Mouse (Mus musculus): ENCODE results near the gene S1pr2.
A peak's percentile ranks its signal among the peaks of the same experiment; 100 is the strongest.

Gene S1pr2

DNA sequence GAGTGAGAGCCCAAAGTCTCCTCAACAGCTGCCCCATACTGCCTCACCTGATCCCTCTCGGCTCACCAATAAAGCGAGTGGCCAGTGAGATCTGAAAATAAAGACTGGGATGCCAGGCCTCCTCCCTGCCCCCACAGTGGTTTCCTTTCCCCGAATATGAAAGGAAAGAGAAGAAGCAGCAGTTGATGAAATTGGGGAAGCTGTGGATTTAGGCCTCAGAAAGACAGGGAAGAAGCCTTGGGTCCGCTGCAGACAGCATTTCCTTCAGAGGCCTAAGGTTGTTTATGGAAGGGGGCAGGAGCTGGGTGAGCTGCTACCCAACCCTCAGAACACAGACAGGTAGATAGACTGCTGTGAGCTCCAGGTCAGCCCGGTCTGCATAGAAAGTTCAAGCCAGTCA lies 9.8 kb downstream of the S1pr2 start:
- DNase-seq (ENCODE audit: low spot score in 2 of 2), result no peak

DNA sequence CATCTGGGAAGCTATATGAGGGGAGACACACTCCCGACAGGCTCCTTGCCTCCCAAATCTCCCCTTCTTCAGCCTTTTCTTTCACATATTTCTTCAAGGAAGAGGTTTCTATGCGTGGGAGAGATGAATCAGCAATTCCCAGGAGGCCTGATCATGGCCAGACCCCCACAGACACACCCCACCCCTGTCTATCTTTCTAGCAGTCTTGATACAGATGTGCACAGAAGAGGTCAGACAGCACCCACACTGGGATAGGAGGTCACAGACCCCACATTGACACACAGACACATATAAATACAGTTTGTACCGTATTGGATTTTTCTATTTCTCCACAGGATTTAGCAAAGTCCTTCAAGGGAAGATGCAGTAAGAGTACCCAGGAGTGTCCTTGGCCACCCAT lies 10.6 kb downstream of the S1pr2 start:
- DNase-seq (ENCODE audit: low spot score in 2 of 2), result no peak

DNA sequence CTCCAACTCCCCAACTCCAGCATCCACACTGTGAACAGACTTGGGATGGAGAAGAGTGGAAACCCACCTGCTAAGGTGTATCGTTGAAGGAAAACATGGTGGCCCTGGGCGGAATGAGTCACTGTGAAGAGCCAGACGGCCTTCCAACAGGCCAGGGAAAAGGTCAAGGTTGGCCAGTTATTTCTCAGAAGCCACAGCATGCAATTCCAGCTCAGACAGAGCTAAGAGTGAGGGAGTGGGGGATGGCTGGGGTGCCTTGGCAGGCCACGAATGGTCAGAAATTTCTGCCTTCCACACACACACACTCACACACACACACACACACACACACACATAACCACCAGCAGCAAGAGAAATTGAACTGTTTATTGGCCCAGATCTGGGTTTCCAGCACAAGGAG lies 11.0 kb downstream of the S1pr2 start:
- DNase-seq (ENCODE audit: low spot score in 2 of 2), result no peak

DNA sequence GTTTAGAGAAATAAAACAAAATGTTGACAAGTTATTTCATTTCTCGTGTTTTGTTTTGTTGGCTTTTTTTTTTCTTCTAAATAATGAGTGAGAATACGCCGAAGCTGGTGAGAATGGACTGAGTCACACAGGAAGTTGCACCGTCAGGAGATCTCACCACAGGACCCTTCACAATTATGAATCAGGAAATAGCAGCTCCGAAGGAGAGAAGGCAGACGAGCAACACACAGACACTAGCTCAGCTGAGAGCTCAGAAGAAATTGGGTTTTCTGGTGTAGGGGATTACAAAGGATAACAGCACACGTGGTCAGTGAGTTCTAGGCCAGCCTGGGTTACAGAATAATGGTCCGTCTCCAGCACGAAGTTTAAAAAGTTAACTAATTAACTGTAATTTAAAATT lies 15.0 kb downstream of the S1pr2 start:
- DNase-seq (ENCODE audit: low spot score in 2 of 2), result no peak

DNA sequence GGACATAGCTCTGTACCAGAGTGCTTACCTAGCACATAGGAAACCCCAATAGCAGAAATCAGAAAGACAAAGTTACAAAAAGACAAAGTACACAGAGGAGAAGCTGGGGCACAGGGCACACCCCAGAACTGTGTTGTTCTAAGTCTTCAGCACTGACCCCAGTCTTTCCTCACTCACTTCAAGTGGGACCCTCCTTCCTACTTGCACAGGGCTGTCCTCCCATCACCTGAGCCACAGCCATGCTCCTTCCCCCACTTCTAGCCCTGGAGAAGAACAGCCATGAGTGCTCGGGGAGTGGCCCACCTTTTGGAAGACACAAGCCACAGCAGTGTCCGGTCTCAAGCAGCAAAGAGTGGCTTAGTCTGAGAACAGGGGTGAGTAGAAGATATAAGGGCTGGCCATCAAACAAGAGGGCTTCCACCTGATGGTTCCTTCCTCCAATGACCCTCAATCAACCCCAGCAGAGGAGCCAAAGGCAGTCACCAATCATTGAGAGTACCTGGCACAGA lies 17.1 kb downstream of the S1pr2 start, which contains the start of gene Dnmt1:
Dnmt1 (minus strand) TSS at position 459 of the 509 bp plus-strand sequence.
- DNase-seq (ENCODE audit: low spot score in 2 of 2), result no peak

DNA sequence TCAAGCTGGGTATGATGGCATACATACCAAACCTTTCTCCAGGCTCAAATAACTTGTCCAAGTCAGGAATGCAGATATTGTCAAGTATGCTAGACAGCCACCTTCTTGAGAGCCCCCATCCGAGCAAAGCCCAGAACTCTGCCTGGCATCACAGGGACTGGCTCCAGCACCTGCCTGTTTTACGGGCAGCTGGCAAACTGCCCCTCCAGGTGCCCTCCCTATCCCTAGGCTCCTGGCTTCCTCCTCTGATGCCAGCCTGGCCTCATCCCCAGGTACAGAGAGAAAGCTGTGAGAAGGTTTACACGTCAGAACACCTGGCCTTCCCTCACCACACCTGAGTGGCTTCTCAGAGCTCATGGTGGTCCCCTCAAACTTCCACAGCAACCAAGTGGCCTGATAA lies 19.6 kb downstream of the S1pr2 start:
- no peak for DNase-seq (ENCODE audit: low spot score in 2 of 2)

DNA sequence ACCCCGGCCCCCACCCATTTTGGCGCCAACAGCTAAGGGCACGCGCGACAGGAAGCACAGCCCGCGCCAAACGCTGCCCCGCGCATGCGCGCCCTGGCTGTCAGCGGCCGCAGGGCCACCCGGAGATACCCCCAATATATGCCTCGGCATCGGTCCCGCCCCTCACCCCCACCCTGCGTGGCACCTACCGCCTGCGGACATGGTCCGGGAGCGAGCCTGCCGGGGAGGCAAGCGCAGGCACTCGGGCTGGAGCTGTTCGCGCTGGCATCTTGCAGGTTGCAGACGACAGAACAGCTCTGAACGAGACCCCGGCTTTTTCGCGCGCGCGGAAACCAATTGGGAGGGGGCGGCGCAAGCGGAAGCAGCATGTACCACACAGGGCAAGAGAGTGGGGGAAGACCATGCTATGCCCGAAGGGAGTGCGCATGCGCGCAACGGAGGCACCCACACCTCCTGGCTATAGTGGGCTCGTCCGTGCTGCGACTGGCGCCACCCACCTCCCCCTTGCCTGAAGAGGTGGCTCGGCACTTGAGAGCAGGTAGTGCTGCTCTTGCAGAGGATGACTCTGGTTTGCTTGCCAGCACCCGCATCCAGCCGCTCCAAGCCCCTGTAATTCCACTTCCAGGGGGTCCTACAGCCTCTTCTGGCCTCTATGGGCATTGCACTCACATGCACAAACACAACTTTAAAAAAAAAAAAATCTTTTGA lies 23.9 kb downstream of the S1pr2 start:
- DNase-seq (ENCODE audit: low spot score in 2 of 2), result peak; percentile 95 to 97

DNA sequence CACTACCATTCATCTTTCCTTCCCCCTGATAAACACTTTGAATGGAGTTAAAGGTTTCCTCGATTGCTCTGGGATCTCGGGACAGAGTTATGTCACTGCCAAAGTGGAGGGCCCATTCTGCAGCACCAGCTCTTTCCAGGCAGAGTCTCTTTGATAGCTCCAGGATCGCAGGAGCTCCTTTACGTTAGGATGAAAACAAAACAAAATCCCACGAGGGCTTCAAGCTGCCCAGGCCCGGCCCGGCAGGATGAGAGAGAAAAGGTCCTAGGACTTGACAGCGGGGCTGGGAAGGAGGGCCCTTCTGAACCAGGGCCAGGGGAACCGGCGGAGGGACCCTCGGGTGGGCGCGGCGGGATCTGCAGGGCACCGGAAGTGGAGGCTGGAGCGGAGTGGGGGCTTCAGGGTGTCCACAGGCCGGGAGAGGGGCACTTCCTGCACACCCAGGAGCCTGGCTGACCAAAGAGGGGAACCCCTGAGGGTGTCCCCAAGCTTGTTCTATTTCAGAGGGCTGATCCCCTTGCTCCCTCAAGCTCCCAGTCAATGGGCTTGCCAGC lies 24.5 kb downstream of the S1pr2 start:
- no peak for DNase-seq (ENCODE audit: low spot score in 2 of 2)

DNA sequence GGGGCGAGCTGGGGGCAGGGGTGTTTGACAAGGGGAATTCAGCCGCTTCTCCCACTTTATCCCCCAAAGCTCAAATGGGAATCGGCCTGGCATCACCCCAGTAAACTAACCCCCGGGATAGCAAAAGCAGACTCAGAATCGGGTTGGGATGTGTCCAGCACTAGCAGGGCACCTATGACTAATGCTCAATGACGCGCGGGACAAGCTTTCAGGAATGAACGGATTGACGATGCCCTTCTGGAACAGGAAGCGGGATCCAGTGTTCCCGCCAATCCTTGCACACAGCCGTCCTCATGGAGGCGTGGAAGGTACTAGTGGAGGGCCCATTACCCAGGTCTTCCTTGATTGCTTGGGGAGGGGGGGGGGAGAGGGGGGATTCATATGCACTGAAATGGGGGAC lies 25.1 kb downstream of the S1pr2 start:
- DNase-seq (ENCODE audit: low spot score in 2 of 2), result no peak

DNA sequence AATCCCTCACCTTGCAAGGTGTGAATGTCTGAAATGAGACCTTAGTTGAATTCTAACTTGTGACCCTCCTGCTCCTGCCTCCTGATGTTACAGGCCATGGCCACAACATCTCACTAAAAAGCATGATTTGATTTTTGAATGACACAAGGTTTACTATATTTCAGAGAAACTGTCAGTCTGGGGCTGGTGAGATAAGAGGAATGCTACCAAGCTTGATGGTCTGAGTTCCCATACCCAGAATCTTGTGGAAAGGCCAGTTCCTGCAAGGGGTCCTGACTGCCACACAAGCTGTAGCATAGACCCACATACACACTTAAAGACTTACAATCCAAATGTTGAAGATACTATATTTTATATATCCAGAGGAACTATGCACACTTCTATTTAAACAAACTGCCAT lies 26.2 kb downstream of the S1pr2 start:
- no peak for DNase-seq (ENCODE audit: low spot score in 2 of 2)

DNA sequence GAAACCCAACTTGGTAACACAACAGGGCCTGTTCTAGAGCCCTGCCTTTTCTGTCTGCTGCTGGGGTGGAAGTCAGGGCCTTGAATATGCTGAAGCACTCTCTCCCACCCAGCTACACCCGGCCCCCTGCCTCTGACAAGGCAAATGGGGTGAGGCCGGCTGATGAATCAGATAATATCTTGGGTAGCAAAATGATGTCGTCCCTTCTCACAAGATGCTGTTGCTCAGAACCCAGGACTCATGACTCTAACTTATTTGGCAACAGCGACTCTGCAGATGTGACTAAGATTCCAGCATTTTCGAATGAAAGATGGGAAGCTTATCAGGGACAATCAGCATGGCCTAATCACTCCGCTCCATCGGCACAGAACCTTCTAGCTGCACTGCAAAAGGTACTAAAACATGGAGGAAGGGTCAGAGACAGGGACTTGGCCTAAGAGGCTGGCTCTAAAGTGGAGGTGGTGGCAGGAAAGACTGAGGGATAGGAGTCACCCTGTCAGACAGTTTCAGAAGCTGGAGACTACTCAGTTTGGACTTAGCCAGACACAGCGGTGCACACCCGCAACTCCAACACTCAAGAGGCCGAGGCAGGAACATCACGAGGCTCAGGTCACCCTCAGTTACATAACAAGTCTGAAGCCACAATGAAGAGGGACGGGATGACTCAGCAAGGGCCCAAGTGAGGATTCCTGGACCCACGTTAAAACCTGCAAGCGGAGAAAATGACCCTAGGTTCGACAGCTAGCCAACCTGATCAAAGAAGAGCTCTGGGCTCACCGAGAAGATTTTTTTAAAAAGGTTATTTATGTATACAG lies 30.3 kb downstream of the S1pr2 start:
- DNase-seq (ENCODE audit: low spot score in 2 of 2), result no peak

DNA sequence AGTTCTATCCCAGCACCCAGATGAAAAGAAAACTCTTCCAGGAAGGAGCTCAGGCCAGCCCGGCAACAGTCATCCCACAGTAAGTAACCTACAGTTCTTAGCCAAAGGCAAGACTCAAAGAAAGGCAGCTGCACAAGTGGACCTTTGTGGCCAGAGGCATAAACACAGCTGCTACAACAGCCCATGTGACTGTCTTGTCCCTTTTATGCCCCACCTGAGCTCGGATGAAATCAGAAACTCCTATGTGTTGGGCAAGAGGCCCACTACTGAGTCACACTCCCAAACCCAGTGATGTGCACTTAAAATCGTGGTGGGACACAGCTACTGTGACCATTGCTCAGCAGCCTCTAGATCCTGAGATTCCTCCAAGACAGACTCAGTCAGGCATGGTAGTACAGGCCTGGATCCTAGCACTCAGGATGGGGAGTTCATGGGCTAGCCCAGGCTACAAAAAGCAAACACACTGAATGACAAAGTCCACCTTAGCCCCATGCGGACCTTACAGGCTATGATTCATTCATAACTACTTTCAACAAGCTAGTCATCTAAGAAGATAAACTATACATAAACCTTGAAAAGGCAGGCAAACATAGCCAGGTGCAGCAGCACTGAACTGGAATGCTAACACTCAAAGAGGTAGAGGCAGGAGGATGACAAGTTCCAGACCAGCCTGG lies 31.7 kb downstream of the S1pr2 start:
- DNase-seq (ENCODE audit: low spot score in 2 of 2), result no peak

DNA sequence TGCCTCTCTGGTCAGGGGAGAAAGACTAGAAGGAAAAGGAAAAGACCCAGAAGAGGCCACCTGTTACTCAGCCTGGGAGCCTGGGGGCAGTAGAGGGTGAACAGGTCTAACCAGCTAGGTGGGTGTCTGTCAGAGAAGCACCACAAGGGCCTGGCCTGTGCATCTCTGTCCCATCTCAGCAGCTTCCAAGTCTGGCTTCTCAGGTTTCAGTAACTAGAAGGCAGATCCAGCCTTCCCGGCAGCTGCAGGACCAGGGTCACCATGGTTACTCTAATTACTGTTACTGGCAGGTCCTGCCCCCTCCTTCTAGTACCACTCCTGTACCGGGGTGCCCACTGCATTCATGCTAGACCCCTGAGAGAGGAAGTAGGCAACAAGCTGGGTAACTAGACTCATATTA lies 32.7 kb downstream of the S1pr2 start:
- no peak for DNase-seq (ENCODE audit: low spot score in 2 of 2)

DNA sequence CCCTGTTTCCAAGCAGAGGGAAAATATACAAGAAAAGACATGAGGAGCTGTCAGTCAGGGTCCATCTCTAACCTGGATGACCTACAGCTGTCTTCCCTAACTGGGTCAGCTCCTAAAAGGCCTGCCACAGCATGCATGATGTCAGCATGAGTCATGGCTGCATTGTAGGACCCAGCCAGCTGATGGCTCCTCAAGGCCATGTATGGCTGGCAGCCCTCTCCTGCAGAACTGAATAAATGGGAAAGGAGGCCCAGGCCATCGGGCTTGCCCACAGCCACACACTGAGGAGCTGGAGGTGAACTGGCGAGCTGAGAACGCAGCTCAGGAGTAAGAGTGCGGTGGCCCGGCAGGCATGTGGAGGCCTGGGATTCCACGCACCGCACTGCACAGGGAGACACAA lies 33.2 kb downstream of the S1pr2 start:
- DNase-seq (ENCODE audit: low spot score in 2 of 2), result no peak

DNA sequence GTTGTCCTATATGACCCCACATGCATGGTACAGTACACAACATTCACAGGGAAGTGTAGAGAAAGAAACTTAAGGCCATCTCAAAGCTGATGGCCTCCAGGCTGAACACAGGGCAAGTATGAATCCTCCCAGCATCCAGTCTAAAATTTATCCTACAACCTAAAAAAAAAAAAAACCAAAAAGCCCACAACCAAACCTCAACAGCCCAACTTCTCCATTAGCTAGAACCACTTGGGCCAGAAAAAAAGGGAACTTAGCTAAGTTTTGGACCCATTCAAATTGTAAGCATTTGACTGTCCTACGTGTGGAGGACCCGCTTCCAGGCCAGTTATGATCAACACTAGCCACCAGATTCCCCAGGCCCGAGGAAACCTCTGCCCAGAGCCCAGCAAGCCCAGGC lies 53.3 kb downstream of the S1pr2 start:
- no peak for DNase-seq (ENCODE audit: low spot score in 2 of 2)

DNA sequence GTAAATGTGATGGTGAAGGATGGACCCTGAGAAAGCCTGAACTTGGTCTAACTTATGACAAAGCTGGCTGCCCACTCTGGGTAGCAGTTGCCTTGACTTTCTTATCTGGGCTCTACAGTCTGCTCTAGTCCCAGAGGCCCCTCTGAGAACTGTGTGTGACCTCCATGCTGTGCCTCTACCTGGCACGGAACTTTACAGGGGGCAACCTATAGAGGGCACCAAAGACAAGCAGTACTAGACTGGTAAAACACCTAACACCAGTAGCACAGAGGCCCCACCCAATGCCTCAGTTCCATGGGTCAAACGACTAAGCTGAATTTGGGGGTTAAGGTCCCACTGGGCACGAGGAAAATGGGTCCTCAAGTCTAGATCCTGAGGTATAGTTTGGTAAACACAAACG lies 60.4 kb downstream of the S1pr2 start:
- DNase-seq (ENCODE audit: low spot score in 2 of 2), result no peak
